Mouse (Mus musculus): ENCODE measurements around the gene Far2.

The Far2 gene

DNA sequence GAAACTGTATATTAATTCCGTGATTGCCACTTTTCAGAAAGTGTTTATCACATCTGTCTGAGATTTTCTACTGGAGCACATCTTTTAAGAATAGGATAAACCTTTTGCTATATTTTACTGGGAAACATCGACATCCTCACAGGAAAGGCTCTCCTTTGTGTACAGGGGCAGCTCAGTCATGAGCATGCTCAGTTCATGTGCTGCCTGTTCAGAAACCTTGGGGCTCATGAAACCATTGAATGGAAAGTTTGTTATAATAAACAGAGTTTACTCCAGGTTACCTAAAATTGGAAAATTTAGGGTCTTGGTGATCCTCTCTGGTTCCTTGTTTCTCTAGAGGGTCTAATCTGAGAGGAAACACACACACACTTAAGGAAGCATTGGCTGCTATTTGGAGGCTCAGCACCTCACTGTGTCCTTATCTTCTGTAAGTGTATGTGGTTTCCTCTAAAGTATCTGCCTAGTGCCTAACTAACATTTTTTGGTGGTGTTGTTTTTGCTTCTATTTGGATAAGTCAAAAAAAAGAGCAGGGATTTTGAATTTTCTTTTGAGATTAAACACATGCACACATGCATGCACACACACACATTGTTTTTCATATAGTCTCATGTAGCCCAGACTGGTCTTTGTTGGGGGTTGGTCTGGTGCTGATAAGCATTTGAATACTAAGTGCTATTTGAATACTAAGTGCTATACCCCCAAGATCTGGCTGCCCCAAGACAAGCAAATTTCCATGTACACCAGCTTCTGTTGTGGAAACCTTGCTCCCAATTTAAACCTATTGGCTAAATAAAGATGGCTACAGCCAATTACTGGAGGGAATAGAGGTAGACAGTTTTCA is 171.4 kb downstream of the Far2 start:
- DNase-seq (ENCODE audit: low read depth) = no peak

- no peak for DNase-seq (ENCODE audit: low read depth)
Measured at GRCm38 (mm10) chr6:148222686-148223085, 175.6 kb downstream of the Far2 start.

GRCm38 (mm10) chr6:148227542-148227941 is 180.5 kb downstream of the Far2 start:
- no peak for DNase-seq (ENCODE audit: low read depth)
